Mouse (Mus musculus) mouse embryonic stem cell (cell line): ENCODE data around the gene Notch4.

Source experiments
- in situ Hi-C, 2 experiments: fragments of 300-500 bp; cut with MboI; formaldehyde crosslinking; loops; 1 replicate in 1 of 2; 3 replicates in 1 of 2; pipeline ENCODE4 v1.14.3; 2019 to 2020; ENCODE audit warnings: low sequenced_read_pairs in 2 of 2, low pct_unique_long_range_greater_than_20kb in 1 of 2, mixed read lengths in 1 of 2; ENCODE audit not compliant: unreplicated experiment in 1 of 2

The Notch4 gene

DNA sequence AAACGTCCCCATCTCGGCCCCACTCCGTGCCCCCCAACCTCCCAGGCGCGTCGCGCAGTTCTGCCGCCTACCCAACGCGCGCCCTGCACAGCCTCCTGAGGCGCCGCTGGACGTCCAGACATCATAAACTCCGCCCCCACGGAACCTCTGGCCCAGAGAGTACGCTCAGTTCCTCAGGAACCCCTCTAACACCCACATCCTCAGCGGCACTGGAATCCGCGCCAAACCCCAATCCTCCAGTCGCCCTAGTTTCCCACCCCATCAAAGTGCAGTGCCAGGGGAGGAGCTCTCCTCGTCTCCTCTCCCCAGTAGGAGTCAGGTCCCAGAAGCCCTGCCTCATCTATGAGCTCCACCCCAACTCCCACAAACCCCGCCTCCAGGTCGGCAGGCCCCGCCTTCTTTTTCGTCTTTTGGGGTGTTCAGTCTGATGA lies 68.2 kb downstream of the Notch4 start:
- in situ Hi-C loops, result no loop called here

- in situ Hi-C loops, result no loop called here
Observed at GRCm38 (mm10) chr17:34635671-34636070, 71.6 kb downstream of the Notch4 start.

DNA sequence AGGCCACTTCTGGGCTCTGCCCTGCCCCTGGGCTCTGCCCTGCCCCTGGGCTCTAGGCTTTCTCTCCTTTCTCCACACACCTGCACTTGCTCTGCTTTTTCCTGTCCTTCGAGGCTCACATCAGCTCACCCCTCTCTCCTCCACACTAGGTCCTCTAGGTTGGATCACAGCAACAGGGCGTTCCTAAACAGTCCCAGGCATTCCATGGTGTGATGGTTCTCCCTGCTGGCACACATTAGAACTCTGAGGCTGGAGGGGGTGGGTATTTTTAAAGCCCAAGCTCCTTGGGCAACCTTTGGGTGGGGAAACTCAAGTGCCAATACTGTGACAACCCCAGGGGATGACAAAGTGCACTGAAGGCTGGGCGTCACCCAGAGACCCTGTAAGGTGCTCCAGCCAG lies 73.4 kb downstream of the Notch4 start:
- in situ Hi-C loops, result no loop called here
